Mouse (Mus musculus): ENCODE data around the gene Dna2. TPM values are rescaled to one million over a fixed set of nuclear protein-coding genes. Genes with fewer than 3 reads are reported as not detected.

The Dna2 gene
- total RNA-seq, 4 experiments from 2014 or later, result 1.7 to 2.5 (median 2.1) TPM

DNA sequence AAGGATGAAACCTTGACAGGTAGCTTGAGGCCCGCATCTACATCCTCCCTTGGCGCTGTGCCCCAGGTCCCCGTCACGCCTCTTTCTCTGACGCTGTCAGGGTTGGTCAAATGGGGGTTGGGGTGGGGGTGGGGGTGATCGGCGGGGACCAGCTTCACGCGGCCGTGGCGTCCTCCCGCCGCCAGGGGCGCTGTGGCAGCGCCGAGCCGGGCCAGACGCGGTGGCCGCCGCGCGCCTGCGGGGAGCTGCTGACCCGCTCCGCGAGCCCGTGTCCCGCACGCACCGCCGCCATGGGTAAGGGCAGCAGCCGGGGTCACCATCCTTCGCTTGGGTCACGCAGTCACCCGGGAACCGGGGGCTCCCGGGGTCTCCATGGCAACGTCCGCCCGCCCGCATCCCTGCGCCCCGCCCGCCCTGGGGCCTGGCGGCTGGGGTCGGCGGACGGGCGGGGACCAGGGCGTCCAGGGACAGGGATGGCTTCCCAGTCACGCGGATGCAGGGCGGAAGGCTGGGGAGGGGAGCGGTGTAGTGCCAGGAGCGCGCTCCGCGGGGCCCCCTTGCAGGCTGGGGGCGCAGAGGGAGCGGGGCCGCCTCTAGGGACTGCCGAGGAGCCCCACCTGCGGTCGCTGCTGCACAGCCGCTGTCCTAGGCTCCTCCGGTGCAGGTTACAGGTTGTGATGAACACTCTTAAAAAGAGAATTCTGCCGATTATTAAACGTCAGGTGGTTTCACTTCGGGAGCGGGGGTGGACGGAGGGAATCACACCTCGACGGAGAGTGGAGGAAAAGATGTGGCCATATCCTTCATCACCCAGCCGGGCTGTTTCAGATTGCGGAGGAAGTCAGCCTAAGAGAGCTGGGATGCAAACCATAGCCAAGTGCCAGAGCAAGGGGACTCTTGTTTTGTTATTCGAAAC, 33.5 kb downstream of the Dna2 start, which contains the start of gene Rufy2:
Rufy2 (plus strand) TSS at position 185 of the 916 bp plus-strand sequence.
- peak; percentile 82 to 90 for DNase-seq (ENCODE audit: low spot score in 2 of 2)

DNA sequence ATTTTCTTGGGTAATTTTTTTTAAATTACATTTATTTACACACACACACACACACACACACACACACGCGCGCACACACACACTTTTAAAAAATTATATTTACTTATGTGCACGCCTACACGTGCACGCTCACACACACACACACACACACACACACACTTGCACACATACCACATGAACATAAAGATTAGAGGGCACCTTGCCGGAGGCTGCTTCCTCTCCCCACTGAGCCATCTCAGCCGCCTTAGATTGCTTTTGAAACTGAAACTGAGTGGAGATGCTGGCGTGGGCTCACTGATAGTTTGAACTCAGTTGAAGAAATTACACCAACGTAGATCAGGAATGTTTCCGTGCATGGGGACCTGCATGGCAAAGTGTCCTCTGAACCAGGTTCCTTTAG, 37.2 kb downstream of the Dna2 start:
- no peak for DNase-seq (ENCODE audit: low spot score in 2 of 2)

- DNase-seq (ENCODE audit: low spot score in 2 of 2), result no peak
Observed at GRCm38 (mm10) chr10:62984495-62984894, 37.7 kb downstream of the Dna2 start.

GRCm38 (mm10) chr10:62987341-62987740, 40.5 kb downstream of the Dna2 start:
- DNase-seq (ENCODE audit: low spot score in 2 of 2), result no peak

GRCm38 (mm10) chr10:62990636-62991035, 43.8 kb downstream of the Dna2 start:
- no peak for DNase-seq (ENCODE audit: low spot score in 2 of 2)

GRCm38 (mm10) chr10:62993991-62994390, 47.2 kb downstream of the Dna2 start:
- DNase-seq (ENCODE audit: low spot score in 2 of 2), result no peak

- no peak for DNase-seq (ENCODE audit: low spot score in 2 of 2)
Observed at GRCm38 (mm10) chr10:63000584-63000983, 53.8 kb downstream of the Dna2 start.

GRCm38 (mm10) chr10:63003252-63003651, 56.4 kb downstream of the Dna2 start:
- no peak for DNase-seq (ENCODE audit: low spot score in 2 of 2)

GRCm38 (mm10) chr10:63004556-63004955, 57.7 kb downstream of the Dna2 start:
- DNase-seq (ENCODE audit: low spot score in 2 of 2), result peak; percentile 64 to 67

GRCm38 (mm10) chr10:63008193-63008592, 61.4 kb downstream of the Dna2 start:
- no peak for DNase-seq (ENCODE audit: low spot score in 2 of 2)

DNA sequence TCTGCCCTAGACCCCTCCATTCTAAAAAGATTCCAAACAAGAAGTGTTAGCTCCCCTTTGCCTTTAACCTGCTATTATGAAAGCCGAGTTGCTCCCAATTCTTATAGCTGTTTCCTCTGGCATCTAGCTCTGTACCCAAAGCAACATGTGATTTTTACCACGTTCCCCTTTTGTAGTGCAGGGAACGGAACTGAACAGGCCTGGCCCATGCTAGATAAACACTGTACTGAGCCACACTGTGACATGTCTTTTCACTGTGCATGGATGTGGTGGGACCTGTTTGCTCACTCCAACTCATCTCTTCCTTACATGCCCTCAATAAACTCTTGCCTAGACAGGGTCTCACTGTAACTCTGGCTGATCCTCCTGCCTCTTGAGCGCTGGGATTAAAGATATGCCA, 63.4 kb downstream of the Dna2 start:
- no peak for DNase-seq (ENCODE audit: low spot score in 2 of 2)

GRCm38 (mm10) chr10:63011556-63011955, 64.7 kb downstream of the Dna2 start:
- no peak for DNase-seq (ENCODE audit: low spot score in 2 of 2)

GRCm38 (mm10) chr10:63013476-63013875, 66.7 kb downstream of the Dna2 start:
- DNase-seq (ENCODE audit: low spot score in 2 of 2), result no peak

DNA sequence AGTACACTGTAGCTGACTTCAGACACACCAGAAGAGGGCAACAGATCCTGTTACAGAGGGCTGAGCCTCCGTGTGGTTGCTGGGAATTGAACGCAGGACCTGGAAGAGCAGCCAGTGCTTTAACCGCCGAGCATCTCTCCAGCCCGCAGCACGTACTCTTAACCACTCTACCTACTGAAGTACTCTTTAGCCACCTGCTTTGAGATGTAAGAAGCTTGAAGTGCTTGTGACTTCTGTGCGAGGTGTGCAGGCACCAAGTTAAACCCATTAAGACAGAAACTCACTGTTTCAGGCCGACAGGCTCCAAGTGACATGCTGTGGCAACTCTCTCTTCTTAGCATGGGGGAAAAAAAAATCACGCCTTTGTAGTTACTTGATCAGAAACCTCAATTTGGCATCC, 67.3 kb downstream of the Dna2 start:
- DNase-seq (ENCODE audit: low spot score in 2 of 2), result no peak

GRCm38 (mm10) chr10:63019304-63019703, 72.5 kb downstream of the Dna2 start:
- DNase-seq (ENCODE audit: low spot score in 2 of 2), result no peak

- DNase-seq (ENCODE audit: low spot score in 2 of 2), result no peak
Observed at GRCm38 (mm10) chr10:63021702-63022101, 74.9 kb downstream of the Dna2 start.

DNA sequence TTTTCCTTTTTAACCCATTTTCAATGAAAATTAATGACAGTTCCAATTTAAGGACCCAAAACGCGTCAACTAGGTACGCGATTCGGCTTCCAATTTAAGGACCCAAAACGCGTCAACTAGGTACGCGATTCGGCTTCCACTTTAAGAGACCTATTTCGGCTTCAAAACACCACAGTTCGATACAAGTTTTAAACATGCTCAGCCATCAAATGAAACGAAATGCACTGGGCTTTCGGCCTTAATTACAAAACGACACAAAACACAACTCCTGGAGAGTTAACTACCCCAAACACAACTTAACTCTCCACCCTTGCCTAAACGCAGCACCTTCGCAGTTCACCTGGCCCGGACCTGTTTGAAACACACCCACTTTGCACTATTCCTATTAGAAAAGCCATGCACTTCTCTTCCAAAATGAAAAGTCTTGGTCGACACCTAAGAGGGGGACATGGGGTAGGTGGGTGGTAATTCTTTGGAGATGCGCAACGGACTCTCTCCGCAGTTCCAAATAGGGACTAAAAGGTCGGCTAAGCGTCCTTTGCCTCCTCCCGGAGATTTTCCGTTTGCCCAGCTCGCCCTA, 75.8 kb downstream of the Dna2 start:
- DNase-seq (ENCODE audit: low spot score in 2 of 2), result no peak

DNA sequence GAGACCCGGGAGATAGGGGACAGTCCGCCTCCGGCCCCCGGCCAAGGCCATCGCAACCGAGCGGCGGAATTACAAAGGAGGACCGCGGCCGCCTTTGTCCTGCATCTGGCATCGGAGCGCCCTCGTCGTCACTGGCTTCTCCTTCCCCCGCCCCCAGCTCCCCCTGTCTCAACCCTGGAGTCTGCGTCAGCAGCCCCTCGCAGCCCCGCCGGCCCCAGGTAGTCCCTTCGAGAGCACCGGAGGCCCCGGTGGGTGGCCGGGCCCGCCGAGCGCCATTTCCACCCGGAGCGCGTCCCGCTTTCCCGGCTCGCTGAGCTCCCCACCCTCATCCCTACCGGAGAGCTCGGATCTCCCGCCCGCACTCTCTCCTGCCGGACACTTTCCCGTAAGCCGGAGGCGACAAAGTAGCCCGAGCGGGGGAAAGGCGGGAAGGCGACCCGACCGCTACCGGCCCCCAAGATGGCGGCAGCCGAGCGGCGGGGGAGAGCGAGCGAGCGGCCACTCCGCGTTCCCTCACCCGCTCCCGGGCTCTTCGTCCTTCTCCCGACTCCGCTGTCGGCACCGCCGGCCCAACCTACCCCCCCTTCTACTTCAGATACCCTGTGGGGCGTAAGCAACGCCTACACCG, 76.4 kb downstream of the Dna2 start:
- peak; percentile 52 to 58 for DNase-seq (ENCODE audit: low spot score in 2 of 2)

Measured in layer of hippocampus, adult 8-10 months (tissue).